Mouse (Mus musculus) left cerebral cortex, adult 11 months (tissue): ENCODE data around the gene Zzef1.
"Not testable (repeated sequence)": the region's sequence is repeated elsewhere in the genome, so short reads cannot be mapped to it uniquely, and the experiment has no call there.

ENCODE experiments used
- DNase-seq: peaks from one replicate; pipeline ENCODE4 v3.0.0; 2022; ENCODE audit warnings: low spot score

Zzef1 gene

DNA sequence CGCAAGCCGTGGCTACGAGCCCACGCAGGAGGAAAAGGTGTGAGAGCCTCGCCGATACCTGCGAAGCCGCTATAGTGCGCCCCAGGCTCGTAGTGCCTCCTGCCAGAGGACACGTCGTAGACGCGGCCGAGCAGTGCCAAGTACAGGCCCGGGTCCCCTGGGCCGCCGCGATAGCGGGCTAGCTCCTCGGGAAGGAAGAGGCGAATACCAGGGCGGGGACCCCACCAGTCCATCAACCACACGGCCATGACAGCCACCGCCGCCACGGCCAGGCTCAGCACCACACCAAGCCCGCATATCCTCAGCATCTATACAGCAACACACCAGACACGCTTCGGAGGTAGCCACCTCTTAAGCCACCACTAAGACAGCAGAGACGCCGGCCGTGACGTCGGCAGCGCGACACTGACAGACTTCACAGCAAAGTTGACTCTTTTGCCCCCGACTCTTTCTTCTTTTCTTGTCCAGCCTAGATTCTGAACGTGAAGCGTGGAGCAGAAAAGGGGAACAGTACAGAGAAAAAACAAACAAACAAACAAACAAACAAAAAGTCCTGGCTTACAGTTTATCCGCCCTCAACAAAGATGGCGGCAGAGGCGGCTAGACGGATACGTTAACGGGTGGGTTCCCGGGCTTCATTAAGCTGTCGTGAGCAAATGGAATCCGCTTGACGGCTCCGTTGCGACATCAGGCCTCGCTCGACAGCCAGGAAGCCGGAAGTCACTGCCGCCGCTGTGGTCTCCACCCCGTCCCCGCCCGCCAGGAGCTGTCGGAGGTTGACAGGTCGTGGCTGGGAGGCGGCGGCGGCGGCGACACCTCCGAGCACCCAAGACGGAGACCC, at the start of gene Zzef1, which contains the start of gene Cyb5d2:
TSS of gene Zzef1 (plus strand) at position 772 of the 841 bp plus-strand sequence.
TSS of gene Cyb5d2 (minus strand) at position 688 of the 841 bp plus-strand sequence.
- DNase-seq: peak; percentile 92

DNA sequence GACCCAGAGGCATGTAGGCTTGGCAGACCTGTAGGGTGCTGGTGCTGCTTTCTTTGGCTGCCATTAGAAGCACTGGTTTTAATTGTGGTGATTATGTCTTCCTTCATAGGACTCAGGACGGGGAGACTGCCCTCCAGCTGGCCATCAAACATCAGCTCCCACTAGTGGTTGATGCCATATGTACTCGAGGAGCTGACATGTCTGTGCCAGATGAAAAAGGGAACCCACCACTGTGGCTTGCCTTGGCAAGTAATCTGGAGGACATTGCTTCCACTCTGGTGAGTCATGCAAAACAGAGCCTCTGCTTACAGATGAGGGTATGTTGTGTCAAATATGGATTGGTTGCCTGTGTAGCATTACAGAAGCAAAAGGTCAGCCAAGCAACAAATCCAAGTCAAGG, 44.1 kb upstream of the Zzef1 start:
- DNase-seq: no peak

GRCm38 (mm10) chr11:72758316-72758715, 37.7 kb upstream of the Zzef1 start:
- DNase-seq: no peak

DNA sequence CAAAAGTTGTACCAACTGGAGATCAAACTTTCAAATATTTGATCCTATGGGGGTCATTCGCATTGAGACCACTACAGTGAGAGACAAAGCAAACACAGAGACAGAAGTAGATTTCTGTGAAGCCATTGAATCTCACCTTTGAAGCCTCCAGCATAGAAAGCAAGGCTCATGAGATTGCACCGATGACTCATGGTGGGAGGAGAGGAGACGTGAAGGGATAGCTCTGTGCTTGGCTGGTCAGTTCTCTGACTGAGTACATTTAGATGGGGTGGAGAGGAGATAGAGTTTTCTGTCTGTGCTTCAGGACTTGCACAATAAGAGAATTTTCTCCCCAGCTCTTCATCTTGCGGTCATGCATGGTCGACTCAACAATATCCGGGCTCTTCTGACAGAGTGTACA, 36.4 kb upstream of the Zzef1 start:
- no peak for DNase-seq

DNA sequence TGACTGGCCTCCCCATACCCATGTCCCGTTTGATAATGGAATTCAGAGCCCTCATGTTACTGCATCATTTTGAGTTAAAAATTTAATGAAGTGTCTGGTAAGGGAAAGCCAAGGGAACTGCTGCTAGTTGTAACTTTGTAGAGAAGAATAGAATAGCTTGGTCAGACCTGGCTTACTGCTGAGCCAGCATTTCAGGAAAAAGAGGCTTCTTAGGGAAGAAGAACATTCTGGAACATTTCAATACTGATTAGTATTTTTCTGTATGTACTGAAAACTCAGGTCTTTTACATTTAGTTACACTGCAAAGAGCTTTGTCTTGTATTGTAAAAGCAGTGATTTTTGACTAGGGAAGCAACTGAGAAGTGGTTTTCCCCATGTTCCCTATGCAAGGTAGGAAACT, 35.2 kb upstream of the Zzef1 start:
- no peak for DNase-seq

DNA sequence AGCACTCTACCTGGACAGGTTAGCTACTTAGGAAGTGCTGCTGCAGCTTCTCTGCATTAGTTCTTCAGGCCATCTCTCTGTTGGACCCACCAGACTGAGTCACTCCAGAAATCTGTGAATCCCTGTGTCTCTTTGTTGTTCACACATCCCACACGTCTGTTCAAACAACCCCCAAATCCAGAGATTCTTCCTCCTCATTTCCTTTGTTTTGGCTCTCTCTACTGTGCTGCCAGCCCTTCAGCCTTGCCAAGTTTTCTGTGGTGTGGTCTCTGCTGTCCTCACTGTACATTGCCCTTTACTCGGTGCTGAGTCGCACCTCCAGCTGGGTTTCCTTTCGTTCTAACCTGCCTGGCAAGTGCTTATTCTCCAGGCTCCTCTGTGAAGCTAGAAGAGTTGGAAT, 31.8 kb upstream of the Zzef1 start:
- no peak for DNase-seq

DNA sequence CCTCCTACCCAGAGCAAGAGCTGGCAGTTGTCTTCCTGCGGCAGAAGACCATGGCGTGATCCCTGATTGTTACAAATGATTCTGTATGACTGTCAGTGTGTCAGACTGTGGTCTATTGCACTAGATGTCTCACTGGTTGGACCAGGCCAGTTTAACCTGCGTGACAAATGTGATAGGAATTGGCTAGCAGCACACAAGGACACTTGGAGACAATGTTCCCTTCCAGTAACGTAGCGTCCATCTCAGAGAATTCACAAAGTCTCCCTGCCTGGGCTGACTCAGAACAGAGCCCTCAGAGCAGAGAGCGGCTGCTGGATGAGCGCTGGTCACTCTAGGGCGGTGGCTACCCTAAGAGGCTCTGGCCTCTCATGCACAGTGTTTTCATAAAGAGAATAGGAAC, 28.3 kb upstream of the Zzef1 start:
- no peak for DNase-seq

DNA sequence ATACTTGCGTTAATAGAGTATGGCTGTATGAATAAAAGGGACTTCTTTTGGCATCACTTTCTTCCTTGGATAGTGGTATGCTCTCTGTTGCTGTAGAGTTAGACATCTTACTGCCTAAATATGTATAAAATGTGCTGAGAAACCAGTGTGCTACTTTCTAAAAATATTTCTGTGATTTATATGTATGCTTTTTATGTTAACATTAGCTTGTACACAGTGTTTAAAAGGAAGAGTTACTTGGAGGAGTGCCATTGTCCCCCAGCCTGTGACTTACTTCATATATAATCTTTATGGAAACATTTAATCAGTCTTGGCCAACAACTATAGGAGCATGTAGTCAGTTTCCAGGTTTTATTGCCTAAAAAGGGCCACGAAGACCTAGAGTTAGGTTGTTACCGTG, 27.0 kb upstream of the Zzef1 start:
- no peak for DNase-seq

DNA sequence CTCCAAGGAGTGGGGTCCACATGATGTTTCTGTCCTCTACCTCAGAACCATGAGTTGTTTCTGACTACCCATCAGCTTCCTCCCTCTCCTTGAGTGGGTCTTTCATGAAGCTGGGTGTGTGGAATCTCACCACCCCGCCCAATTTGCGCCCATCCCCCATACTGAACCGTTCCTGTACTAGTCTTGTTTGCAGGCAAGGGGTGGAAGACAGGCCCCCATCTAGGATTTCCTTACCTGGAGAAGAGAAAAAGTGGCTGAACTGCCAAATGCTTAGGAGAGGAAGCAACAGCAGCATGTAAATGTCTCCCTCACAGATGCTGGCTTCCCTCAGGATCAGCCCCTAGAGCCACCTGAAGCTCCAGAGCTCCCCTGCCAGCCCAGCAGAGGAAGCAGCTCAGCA, 25.7 kb upstream of the Zzef1 start:
- DNase-seq: no peak

DNA sequence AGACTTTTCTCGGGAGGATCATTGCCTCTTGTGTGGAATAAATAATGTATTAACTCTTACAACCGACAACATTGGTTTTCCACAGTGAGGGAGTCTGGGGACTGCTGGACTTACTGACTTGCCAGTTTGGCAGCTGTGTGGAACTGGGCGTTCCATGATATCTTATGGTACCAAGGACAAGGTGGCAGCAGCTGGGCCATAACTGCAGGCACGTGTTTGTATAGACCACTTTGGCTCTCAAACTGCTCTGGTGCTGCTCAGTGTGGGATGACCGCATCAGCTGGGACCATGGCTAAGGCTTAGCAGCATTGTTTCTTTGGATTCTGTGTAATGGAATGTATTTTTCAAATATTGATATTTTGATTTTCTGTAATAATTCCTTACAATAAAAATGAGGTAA, 25.2 kb upstream of the Zzef1 start:
- DNase-seq: no peak

DNA sequence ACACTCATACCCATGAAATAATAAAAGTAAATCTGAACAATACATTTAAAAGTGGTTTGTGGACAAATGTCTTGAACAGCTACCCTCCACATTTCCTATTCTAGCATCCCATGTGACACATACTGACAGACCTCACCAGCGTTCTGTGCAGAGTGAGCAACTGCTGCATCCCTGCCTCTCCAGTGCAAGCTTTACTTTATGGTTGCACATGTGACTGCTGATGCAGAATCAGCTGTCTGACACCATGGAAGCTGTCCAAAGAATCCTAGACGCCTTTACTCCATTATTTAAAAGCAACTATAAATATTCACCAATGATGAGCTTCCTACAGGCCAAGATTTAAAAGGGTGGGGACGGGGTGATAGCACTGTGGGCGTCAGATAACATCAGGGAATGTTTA, 24.6 kb upstream of the Zzef1 start:
- DNase-seq: no peak

DNA sequence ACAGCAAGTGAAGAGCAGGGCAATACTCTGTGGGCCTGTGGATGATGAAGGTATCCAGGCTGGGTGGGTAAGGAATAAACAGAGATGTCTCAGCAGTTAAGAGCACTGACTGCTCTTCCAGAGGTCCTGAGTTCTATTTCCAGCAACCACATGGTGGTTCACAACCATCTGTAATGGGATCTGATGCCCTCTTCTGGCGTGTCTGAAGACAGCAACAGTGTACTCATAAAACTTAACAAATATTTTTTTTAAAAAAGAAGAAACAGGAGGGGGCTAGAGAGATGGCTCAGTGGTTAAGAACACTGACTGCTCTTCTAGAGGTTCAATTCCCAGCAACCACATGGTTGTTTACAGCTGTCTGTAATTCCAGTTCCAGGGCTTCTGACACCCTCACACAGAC, 23.4 kb upstream of the Zzef1 start:
- DNase-seq: not testable (repeated sequence)

GRCm38 (mm10) chr11:72778957-72779356, 17.1 kb upstream of the Zzef1 start:
- DNase-seq: no peak

DNA sequence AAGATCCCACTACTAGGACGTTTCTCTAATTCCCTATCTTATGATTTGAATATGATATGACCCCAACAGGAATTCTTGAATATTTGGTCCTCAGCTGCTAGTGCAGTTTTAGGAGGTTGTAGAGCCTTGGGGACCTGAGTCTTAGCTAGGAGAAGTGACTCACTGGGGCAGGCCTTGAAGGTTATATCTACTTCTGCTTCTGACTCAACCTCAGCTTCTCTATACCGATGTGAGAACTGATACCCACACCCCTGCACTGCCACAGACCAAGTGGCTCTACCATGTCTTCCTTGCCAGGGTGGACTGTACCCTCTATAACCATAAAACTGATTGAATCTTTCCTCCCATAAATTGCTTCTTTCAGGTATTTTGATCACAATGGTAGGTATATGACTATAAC, 13.9 kb upstream of the Zzef1 start:
- no peak for DNase-seq

- no peak for DNase-seq
Observed at GRCm38 (mm10) chr11:72782503-72782902, 13.5 kb upstream of the Zzef1 start.

GRCm38 (mm10) chr11:72792033-72792432, 4.0 kb upstream of the Zzef1 start:
- DNase-seq: no peak

- DNase-seq: no peak
Observed at GRCm38 (mm10) chr11:72795149-72795454, 924 bp upstream of the Zzef1 start.

- no peak for DNase-seq
Observed at GRCm38 (mm10) chr11:72796296-72796687, 266 bp downstream of the Zzef1 start.

DNA sequence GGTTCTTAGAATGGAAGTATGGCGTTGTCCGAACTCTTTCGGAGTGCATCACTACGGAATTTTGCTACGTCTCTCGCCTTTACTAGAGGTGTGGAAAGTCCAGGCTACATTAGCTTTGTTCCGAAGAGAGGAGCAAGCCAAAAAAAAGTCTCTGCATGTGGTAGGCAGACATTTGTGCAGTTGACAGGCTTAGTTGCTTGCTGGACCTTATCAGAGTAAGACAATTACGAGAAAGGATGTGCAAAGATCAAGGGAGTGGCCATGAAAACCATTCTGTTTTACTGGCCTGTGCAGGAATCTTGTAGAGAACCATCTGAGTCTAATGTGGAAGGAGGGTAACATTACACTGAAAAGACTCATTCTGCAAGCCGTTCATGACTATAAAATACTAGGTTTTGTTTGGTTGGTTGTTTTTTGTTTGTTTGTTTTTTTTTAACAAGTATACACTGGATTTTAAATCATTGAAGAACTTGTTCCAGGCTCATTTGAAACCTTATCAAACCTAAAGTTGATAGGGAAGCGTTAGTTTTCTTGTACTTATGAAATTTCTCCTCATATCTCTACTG, 830 bp downstream of the Zzef1 start:
- DNase-seq: no peak

GRCm38 (mm10) chr11:72798112-72798511, 2.1 kb downstream of the Zzef1 start:
- DNase-seq: no peak

- no peak for DNase-seq
Observed at GRCm38 (mm10) chr11:72801182-72801581, 5.2 kb downstream of the Zzef1 start.

- DNase-seq: no peak
Observed at GRCm38 (mm10) chr11:72803038-72803437, 7.0 kb downstream of the Zzef1 start.

GRCm38 (mm10) chr11:72804586-72804985, 8.6 kb downstream of the Zzef1 start:
- no peak for DNase-seq

DNA sequence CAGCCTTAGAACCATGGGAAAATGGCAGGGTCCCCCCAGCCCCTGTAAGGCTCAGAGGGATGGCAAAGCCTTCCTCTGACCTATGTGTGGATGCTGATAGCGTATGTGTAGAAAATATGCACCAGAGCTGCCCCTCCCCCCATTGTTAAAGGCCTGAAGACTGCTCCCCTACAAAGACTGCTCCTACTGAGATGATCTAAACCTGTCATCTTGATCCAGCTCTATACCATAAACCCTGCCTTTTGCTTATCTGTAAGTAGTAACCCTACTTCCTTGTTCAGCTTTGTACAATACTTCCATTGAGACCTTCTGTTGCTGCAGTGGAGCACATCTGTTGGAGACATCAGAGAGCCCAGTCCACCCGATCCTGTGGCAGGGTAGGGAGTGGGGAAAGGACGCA, 9.2 kb downstream of the Zzef1 start:
- DNase-seq: no peak
